Mouse (Mus musculus): ENCODE data around the gene Adcy9. TPM values are rescaled to one million over a fixed set of nuclear protein-coding genes. Genes with fewer than 3 reads are reported as not detected.

The Adcy9 gene
- polyA plus RNA-seq, 1 experiment from 2014 or later, result 1.3 TPM

GRCm38 (mm10) chr16:4303554-4303953, 116.7 kb downstream of the Adcy9 start:
- Histone ChIP-seq H3K4me1 (ENCODE audit: insufficient read depth) (no peaks in the 10 kb centered on the region), H3K36me3 (ENCODE audit: insufficient read depth) (no peaks in the 10 kb centered on the region), H3K27me3 (ENCODE audit: insufficient read depth, low read length) (no peaks in the 10 kb centered on the region), H3K27ac (ENCODE audit: low read depth) (no peak overlapping the region), H3K4me2 (no peak overlapping the region), H3K9me3 (ENCODE audit: low read depth, low read length) (no peaks in the 10 kb centered on the region), H3K4me3 (ENCODE audit: low read depth, low read length) (no peak overlapping the region), H3K9ac (no peak overlapping the region)
- no peak for TF ChIP-seq CTCF (IDR thresholded peaks at IDR 0.05; ENCODE audit: low read depth)
- 72% methylated on average over 5 of the region's 5 CpGs for WGBS
- ATAC-seq (ENCODE audit: insufficient read depth) (no peak), DNase-seq (no peak)

- WGBS, result 93% methylated on average over 7 of the region's 7 CpGs
- no peaks in the 10 kb centered on the region for H3K27me3 ChIP-seq (ENCODE audit: insufficient read depth, low read length)
- no peak overlapping the region for H3K4me2 ChIP-seq
- no peaks in the 10 kb centered on the region for H3K36me3 ChIP-seq (ENCODE audit: insufficient read depth)
- ATAC-seq (ENCODE audit: insufficient read depth), result no peak
- DNase-seq, result no peak
- H3K4me1 ChIP-seq (ENCODE audit: insufficient read depth), result no peaks in the 10 kb centered on the region
- H3K27ac ChIP-seq (ENCODE audit: low read depth), result no peak overlapping the region
- H3K9ac ChIP-seq, result no peak overlapping the region
- no peak overlapping the region for H3K4me3 ChIP-seq (ENCODE audit: low read depth, low read length)
- no peak for TF ChIP-seq CTCF (IDR thresholded peaks at IDR 0.05; ENCODE audit: low read depth)
- H3K9me3 ChIP-seq (ENCODE audit: low read depth, low read length), result no peaks in the 10 kb centered on the region
Observed at GRCm38 (mm10) chr16:4300280-4300679, 120.0 kb downstream of the Adcy9 start.

DNA sequence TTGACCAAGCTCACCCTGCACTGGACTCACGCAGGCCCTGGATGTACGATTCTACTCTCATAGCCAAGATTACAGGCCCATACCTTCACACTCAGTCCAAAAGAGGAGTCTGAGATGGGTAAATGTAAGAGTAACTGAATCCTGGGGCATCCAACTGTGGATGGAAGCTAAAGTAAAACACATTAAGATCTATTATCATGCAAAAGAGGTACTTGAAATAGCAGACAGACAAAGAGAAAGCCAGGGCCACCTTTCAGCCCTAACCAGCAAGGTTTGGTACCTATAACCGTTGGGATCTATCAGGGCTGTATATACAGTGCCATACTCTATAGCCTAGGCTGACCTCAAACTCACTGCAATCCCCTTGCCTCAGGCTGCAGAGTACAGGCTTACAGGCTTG, 127.0 kb downstream of the Adcy9 start:
- Histone ChIP-seq H3K36me3 (ENCODE audit: insufficient read depth) (no peaks in the 10 kb centered on the region), H3K4me1 (ENCODE audit: insufficient read depth) (no peaks in the 10 kb centered on the region), H3K9ac (no peak overlapping the region), H3K27ac (ENCODE audit: low read depth) (no peak overlapping the region), H3K4me3 (ENCODE audit: low read depth, low read length) (no peak overlapping the region), H3K9me3 (ENCODE audit: low read depth, low read length) (no peaks in the 10 kb centered on the region), H3K4me2 (no peak overlapping the region), H3K27me3 (ENCODE audit: insufficient read depth, low read length) (no peaks in the 10 kb centered on the region)
- no peak for ATAC-seq (ENCODE audit: insufficient read depth)
- no peak for TF ChIP-seq CTCF (IDR thresholded peaks at IDR 0.05; ENCODE audit: low read depth)
- 87% methylated on average over 3 of the region's 3 CpGs for WGBS
- no peak for DNase-seq

GRCm38 (mm10) chr16:4289507-4289906, 130.8 kb downstream of the Adcy9 start:
- Histone ChIP-seq H3K4me2 (no peak overlapping the region), H3K27ac (ENCODE audit: low read depth) (no peak overlapping the region), H3K27me3 (ENCODE audit: insufficient read depth, low read length) (no peaks in the 10 kb centered on the region), H3K4me1 (ENCODE audit: insufficient read depth) (no peaks in the 10 kb centered on the region), H3K36me3 (ENCODE audit: insufficient read depth) (no peaks in the 10 kb centered on the region), H3K9me3 (ENCODE audit: low read depth, low read length) (no peaks in the 10 kb centered on the region), H3K9ac (no peak overlapping the region), H3K4me3 (ENCODE audit: low read depth, low read length) (no peak overlapping the region)
- ATAC-seq (ENCODE audit: insufficient read depth) (no peak), DNase-seq (peak; percentile 63)
- peak; percentile 60 for TF ChIP-seq CTCF (IDR thresholded peaks at IDR 0.05; ENCODE audit: low read depth)

GRCm38 (mm10) chr16:4286593-4286992, 133.7 kb downstream of the Adcy9 start:
- no peak overlapping the region for H3K4me2 ChIP-seq
- TF ChIP-seq CTCF (IDR thresholded peaks at IDR 0.05; ENCODE audit: low read depth), result no peak

GRCm38 (mm10) chr16:4285257-4285656, 135.0 kb downstream of the Adcy9 start:
- WGBS, result 56% methylated on average over 5 of the region's 5 CpGs
- Histone ChIP-seq H3K9me3 (ENCODE audit: low read depth, low read length) (no peaks in the 10 kb centered on the region), H3K9ac (no peak overlapping the region), H3K4me2 (no peak overlapping the region), H3K27ac (ENCODE audit: low read depth) (no peak overlapping the region), H3K36me3 (ENCODE audit: insufficient read depth) (no peaks in the 10 kb centered on the region), H3K27me3 (ENCODE audit: insufficient read depth, low read length) (no peaks in the 10 kb centered on the region), H3K4me1 (ENCODE audit: insufficient read depth) (no peaks in the 10 kb centered on the region), H3K4me3 (ENCODE audit: low read depth, low read length) (no peak overlapping the region)
- peak; percentile 28; the same call in 1 of the 2 replicates for ATAC-seq (ENCODE audit: insufficient read depth)
- TF ChIP-seq CTCF (IDR thresholded peaks at IDR 0.05; ENCODE audit: low read depth), result peak; percentile 79
- peak; percentile 78 for DNase-seq

More at GRCm38 (mm10) chr16:4286593-4286992, 133.7 kb downstream of the Adcy9 start:
- Histone ChIP-seq H3K9ac (no peak overlapping the region), H3K36me3 (ENCODE audit: insufficient read depth) (no peaks in the 10 kb centered on the region), H3K4me3 (ENCODE audit: low read depth, low read length) (no peak overlapping the region), H3K27me3 (ENCODE audit: insufficient read depth, low read length) (no peaks in the 10 kb centered on the region), H3K4me1 (ENCODE audit: insufficient read depth) (no peaks in the 10 kb centered on the region), H3K9me3 (ENCODE audit: low read depth, low read length) (no peaks in the 10 kb centered on the region), H3K27ac (ENCODE audit: low read depth) (no peak overlapping the region)
- WGBS, result 75% methylated on average over 7 of the region's 7 CpGs
- ATAC-seq (ENCODE audit: insufficient read depth) (no peak), DNase-seq (no peak)

- no peak for ATAC-seq (ENCODE audit: insufficient read depth)
- no peaks in the 10 kb centered on the region for H3K36me3 ChIP-seq (ENCODE audit: insufficient read depth)
- no peak for DNase-seq
- H3K27ac ChIP-seq (ENCODE audit: low read depth), result no peak overlapping the region
- H3K9me3 ChIP-seq (ENCODE audit: low read depth, low read length), result no peaks in the 10 kb centered on the region
- H3K4me1 ChIP-seq (ENCODE audit: insufficient read depth), result no peaks in the 10 kb centered on the region
- 82% methylated on average over 11 of the region's 11 CpGs for WGBS
- H3K4me3 ChIP-seq (ENCODE audit: low read depth, low read length), result no peak overlapping the region
- no peak overlapping the region for H3K4me2 ChIP-seq
- H3K9ac ChIP-seq, result no peak overlapping the region
- TF ChIP-seq CTCF (IDR thresholded peaks at IDR 0.05; ENCODE audit: low read depth), result no peak
- H3K27me3 ChIP-seq (ENCODE audit: insufficient read depth, low read length), result no peaks in the 10 kb centered on the region
Observed at GRCm38 (mm10) chr16:4283267-4283851, 136.9 kb downstream of the Adcy9 start.

Data from lung, embryonic 14.5 days (tissue).